Mouse (Mus musculus): ENCODE measurements around the gene Nmnat3. TPM values are rescaled to one million over a fixed set of nuclear protein-coding genes. Genes with fewer than 3 reads are reported as not detected.

Gene Nmnat3
- total and polyA plus RNA-seq, 3 experiments, result 16.0 to 19.3 (median 17.5) TPM

DNA sequence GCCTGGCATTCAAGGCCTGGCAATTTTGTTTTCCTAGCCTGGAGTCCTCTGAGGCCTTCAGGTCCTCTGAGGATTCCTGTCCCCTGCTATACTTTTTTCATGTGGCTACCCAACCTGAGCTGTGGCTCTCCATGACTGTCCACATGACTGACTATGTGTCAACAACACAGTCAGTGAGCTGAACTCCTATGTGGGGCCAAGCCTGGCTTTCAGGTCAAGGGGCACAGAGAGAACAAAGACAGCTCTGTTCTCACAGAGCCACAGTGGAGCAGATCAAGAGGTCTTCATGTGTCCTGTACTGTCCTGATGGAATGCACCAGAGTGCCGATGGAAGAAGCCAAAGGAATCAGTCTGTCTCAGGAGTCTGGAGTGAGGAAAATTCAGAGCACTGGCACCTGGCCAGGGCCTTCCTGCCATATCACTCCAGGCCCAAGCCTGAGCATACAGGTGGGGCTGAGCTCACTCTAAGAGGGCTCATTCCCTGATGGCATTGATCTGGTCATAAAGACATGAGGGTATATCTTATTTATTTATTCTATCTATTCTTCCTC is 25.7 kb upstream of the Nmnat3 start:
- no peaks in the 10 kb centered on the region for H3K27me3 ChIP-seq (ENCODE audit: control insufficient read depth, insufficient read depth, low read length)
- WGBS, result 57% methylated on average over 1 of the region's 1 CpGs
- no peak overlapping the region for H3K4me3 ChIP-seq
- H3K79me2 ChIP-seq (replicated peaks; ENCODE audit: control insufficient read depth, insufficient read depth, low read length), result no peaks in the 10 kb centered on the region
- no peak for DNase-seq
- H3K4me1 ChIP-seq (ENCODE audit: control insufficient read depth, insufficient read depth, low read length), result no peaks in the 10 kb centered on the region; the same call in 1 of the 2 replicates
- no peak overlapping the region for H3K27ac ChIP-seq
- no peaks in the 10 kb centered on the region for H3K36me3 ChIP-seq (ENCODE audit: control insufficient read depth, insufficient read depth, low read length)
- no peak overlapping the region for H3K9ac ChIP-seq (ENCODE audit: low read depth, low read length)
- intact Hi-C loops (cut with DNase I), result no loop called here
- no peak for TF ChIP-seq POLR2A (IDR thresholded peaks at IDR 0.05; ENCODE audit: insufficient read depth, low read depth, low read length)
- no peak for TF ChIP-seq EP300 (IDR thresholded peaks at IDR 0.05; ENCODE audit: insufficient read depth, low read depth, low read length)
- no peak for TF ChIP-seq CTCF (IDR thresholded peaks at IDR 0.05)

DNA sequence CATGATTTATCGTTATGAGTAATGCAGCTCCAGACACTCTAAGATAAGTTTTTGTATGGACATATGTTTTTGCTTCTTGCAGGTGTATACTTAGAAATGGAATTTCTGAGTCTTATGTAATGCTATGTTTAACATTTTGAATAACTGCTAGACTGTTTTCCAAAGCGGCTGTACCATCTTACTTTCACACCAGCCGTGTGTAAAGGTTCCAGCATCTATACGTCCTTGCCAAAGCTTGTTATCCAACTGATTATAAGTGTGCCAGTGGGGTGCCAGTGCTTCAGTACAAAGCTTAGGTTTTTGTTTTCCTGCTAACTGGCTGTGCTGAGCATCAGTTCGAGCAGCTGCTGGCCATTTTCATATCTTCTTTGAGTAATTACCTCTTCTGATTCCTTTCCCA is 22.3 kb upstream of the Nmnat3 start:
- no peaks in the 10 kb centered on the region for H3K27me3 ChIP-seq (ENCODE audit: control insufficient read depth, insufficient read depth, low read length)
- H3K79me2 ChIP-seq (replicated peaks; ENCODE audit: control insufficient read depth, insufficient read depth, low read length), result no peaks in the 10 kb centered on the region
- intact Hi-C loops (cut with DNase I), result no loop called here
- H3K36me3 ChIP-seq (ENCODE audit: control insufficient read depth, insufficient read depth, low read length), result no peaks in the 10 kb centered on the region
- DNase-seq, result no peak
- 63% methylated on average over 5 of the region's 5 CpGs for WGBS
- no peak overlapping the region for H3K4me3 ChIP-seq
- no peak overlapping the region for H3K27ac ChIP-seq
- H3K9ac ChIP-seq (ENCODE audit: low read depth, low read length), result no peak overlapping the region
- TF ChIP-seq POLR2A (IDR thresholded peaks at IDR 0.05; ENCODE audit: insufficient read depth, low read depth, low read length) (no peak), CTCF (IDR thresholded peaks at IDR 0.05) (no peak), EP300 (IDR thresholded peaks at IDR 0.05; ENCODE audit: insufficient read depth, low read depth, low read length) (no peak)
- no peaks in the 10 kb centered on the region; the same call in 1 of the 2 replicates for H3K4me1 ChIP-seq (ENCODE audit: control insufficient read depth, insufficient read depth, low read length)

DNA sequence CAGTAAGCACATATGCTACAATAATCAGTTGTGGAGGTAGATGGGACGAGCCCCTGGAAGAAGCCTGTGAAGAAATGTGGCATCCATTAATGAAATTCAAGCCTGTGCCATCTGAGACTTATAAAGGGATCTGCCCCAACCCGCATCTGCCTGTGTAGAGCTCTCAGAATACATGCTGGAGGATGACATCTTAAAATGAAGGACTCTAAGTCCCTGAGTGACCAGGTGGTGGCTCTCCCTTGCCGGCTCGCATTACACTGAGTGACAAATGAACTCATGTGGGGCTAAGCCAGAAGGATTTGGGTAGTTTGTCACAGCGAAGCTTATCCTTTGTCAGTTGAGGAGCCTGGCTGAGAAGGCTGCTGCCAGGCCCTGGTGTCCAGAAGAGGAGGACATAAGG is 14.5 kb upstream of the Nmnat3 start:
- TF ChIP-seq POLR2A (IDR thresholded peaks at IDR 0.05; ENCODE audit: insufficient read depth, low read depth, low read length), result no peak
- no peak for TF ChIP-seq EP300 (IDR thresholded peaks at IDR 0.05; ENCODE audit: insufficient read depth, low read depth, low read length)
- TF ChIP-seq CTCF (IDR thresholded peaks at IDR 0.05), result no peak
- intact Hi-C loops (cut with DNase I), result no loop called here
- 65% methylated on average over 5 of the region's 5 CpGs for WGBS

DNA sequence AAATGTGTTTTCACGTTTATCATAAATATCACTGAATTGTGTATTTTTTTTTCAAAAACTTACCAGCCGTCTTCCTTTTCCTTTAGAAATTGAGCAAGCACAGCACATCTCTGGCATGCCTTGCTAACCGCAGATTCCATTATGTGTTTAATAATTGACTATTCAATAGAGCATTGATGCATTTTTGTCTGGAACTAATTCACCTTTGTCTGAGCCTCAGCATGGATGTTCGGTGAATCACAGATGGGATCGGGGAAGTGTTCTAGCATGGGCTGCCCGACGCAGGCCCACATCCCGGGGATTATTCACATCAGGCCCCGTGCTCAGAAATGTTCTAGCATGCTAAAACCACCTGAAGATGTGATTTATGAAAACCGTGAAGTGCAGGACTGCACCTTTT is 12.2 kb upstream of the Nmnat3 start:
- no peaks in the 10 kb centered on the region for H3K36me3 ChIP-seq (ENCODE audit: control insufficient read depth, insufficient read depth, low read length)
- H3K27ac ChIP-seq, result no peak overlapping the region
- WGBS, result 84% methylated on average over 10 of the region's 10 CpGs
- no peaks in the 10 kb centered on the region for H3K4me1 ChIP-seq (ENCODE audit: control insufficient read depth, insufficient read depth, low read length)
- no peak overlapping the region for H3K9ac ChIP-seq (ENCODE audit: low read depth, low read length)
- no peaks in the 10 kb centered on the region for H3K27me3 ChIP-seq (ENCODE audit: control insufficient read depth, insufficient read depth, low read length)
- intact Hi-C loops (cut with DNase I), result no loop called here
- no peak overlapping the region for H3K4me3 ChIP-seq
- TF ChIP-seq CTCF (IDR thresholded peaks at IDR 0.05) (no peak), POLR2A (IDR thresholded peaks at IDR 0.05; ENCODE audit: insufficient read depth, low read depth, low read length) (no peak), EP300 (IDR thresholded peaks at IDR 0.05; ENCODE audit: insufficient read depth, low read depth, low read length) (no peak)
- no peak for DNase-seq
- no peaks in the 10 kb centered on the region for H3K79me2 ChIP-seq (replicated peaks; ENCODE audit: control insufficient read depth, insufficient read depth, low read length)

More for the DNA sequence above, 14.5 kb upstream of the Nmnat3 start:
- H3K27ac ChIP-seq, result no peak overlapping the region
- H3K79me2 ChIP-seq (replicated peaks; ENCODE audit: control insufficient read depth, insufficient read depth, low read length), result no peaks in the 10 kb centered on the region
- H3K9ac ChIP-seq (ENCODE audit: low read depth, low read length), result no peak overlapping the region
- no peaks in the 10 kb centered on the region for H3K27me3 ChIP-seq (ENCODE audit: control insufficient read depth, insufficient read depth, low read length)
- no peak overlapping the region for H3K4me3 ChIP-seq
- no peak for DNase-seq
- H3K4me1 ChIP-seq (ENCODE audit: control insufficient read depth, insufficient read depth, low read length), result no peaks in the 10 kb centered on the region
- no peaks in the 10 kb centered on the region for H3K36me3 ChIP-seq (ENCODE audit: control insufficient read depth, insufficient read depth, low read length)

DNA sequence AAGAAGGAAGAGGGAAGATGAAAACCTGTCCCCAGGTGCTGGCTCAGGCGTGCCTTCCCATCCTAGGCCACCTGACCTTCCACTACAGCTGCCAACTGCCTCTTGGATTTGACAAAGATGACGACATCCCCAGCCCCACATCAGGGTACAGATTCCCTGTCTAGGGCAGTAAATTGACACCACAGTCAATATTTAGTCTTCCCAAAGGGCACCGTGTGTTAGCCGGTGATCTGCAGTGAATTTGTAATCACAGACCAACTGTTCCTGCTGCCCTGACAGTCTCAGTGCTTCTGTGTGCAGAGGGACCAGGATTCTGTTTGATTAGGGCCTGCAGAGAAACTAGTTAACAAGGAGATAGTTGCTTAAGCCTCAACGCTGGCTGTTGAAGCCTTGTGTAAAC is 7.1 kb upstream of the Nmnat3 start:
- no peak for DNase-seq
- H3K79me2 ChIP-seq (replicated peaks; ENCODE audit: control insufficient read depth, insufficient read depth, low read length), result no peaks in the 10 kb centered on the region
- WGBS, result 65% methylated on average over 5 of the region's 5 CpGs
- no peaks in the 10 kb centered on the region for H3K4me1 ChIP-seq (ENCODE audit: control insufficient read depth, insufficient read depth, low read length)
- no peaks in the 10 kb centered on the region for H3K27me3 ChIP-seq (ENCODE audit: control insufficient read depth, insufficient read depth, low read length)
- no peaks in the 10 kb centered on the region for H3K36me3 ChIP-seq (ENCODE audit: control insufficient read depth, insufficient read depth, low read length)
- no peak overlapping the region for H3K4me3 ChIP-seq
- TF ChIP-seq CTCF (IDR thresholded peaks at IDR 0.05) (no peak), EP300 (IDR thresholded peaks at IDR 0.05; ENCODE audit: insufficient read depth, low read depth, low read length) (no peak), POLR2A (IDR thresholded peaks at IDR 0.05; ENCODE audit: insufficient read depth, low read depth, low read length) (no peak)
- H3K27ac ChIP-seq, result no peak overlapping the region
- H3K9ac ChIP-seq (ENCODE audit: low read depth, low read length), result no peak overlapping the region
- intact Hi-C loops (cut with DNase I), result no loop called here

DNA sequence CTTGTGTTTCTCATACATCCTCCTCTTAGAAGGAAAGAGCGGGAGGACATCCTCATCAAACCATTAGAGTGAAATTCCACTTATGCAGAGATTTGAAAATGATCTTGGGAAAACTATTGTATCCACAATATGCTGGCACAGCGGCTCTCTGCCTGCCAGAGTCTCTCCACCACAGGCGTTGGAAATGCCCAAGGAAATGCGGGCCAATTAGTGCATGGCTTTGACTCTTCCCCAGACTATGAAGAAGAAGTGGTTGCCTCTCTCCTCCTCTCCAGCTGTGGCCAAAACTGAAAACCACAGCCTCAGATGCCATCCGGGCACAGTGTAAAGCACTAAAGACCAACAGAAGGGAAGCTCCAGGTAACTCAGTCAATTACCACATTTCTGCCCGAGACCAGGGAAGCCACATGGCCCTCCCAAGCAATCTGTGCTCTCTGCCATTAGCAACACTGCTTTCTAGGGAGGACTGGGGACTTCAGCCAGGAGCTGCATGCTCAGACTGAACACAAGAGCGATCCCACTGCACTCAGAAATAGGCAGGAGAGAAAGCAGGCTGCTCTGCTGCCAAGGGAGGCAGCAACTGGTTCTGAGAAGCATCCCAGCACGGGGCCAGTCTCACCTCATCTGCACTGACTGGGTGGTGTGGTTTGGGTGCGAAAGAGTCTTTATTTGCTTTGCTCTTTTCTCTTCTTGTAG is 1.5 kb upstream of the Nmnat3 start:
- Histone ChIP-seq H3K27ac (no peak overlapping the region), H3K36me3 (ENCODE audit: control insufficient read depth, insufficient read depth, low read length) (no peaks in the 10 kb centered on the region), H3K27me3 (ENCODE audit: control insufficient read depth, insufficient read depth, low read length) (peaks cover 2% of the 10 kb centered on the region; the same call in 1 of the 2 replicates), H3K4me3 (no peak overlapping the region), H3K4me1 (ENCODE audit: control insufficient read depth, insufficient read depth, low read length) (no peaks in the 10 kb centered on the region), H3K79me2 (replicated peaks; ENCODE audit: control insufficient read depth, insufficient read depth, low read length) (no peaks in the 10 kb centered on the region), H3K9ac (ENCODE audit: low read depth, low read length) (no peak overlapping the region)
- intact Hi-C loops (cut with DNase I), result no loop called here
- WGBS, result 70% methylated on average over 9 of the region's 9 CpGs
- DNase-seq, result no peak
- TF ChIP-seq EP300 (IDR thresholded peaks at IDR 0.05; ENCODE audit: insufficient read depth, low read depth, low read length), result no peak
- no peak for TF ChIP-seq CTCF (IDR thresholded peaks at IDR 0.05)
- no peak for TF ChIP-seq POLR2A (IDR thresholded peaks at IDR 0.05; ENCODE audit: insufficient read depth, low read depth, low read length)
